Mouse (Mus musculus) CH12.LX (cell line): ENCODE data around the gene Tmem59l. TPM values are rescaled to one million over a fixed set of nuclear protein-coding genes. Genes with fewer than 3 reads are reported as not detected.

ENCODE experiments used
- DNase-seq: peaks from one replicate; pipeline ENCODE4 v3.0.0-alpha.2; 2013; ENCODE audit errors: extremely low read depth
- H3K27ac ChIP-seq: 2 replicates; pipeline ENCODE4 v1.5.1; 2012; ENCODE audit warnings: low read depth, mild to moderate bottlenecking, control low read depth, moderate library complexity; ENCODE audit not compliant: insufficient read depth
- H3K27me3 ChIP-seq: replicated peaks from 2 replicates; pipeline ENCODE3; 2012; ENCODE audit warnings: inconsistent platforms
- H3K36me3 ChIP-seq, 2 experiments: replicated peaks in 1 of 2; 2 replicates each; pipeline versions ENCODE3 to v1.6.1; 2012; ENCODE audit warnings: inconsistent platforms in 1 of 2, low read length in 1 of 2, mild to moderate bottlenecking in 1 of 2, mixed read lengths in 1 of 2, moderate library complexity in 1 of 2; ENCODE audit not compliant: control insufficient read depth in 1 of 2, insufficient read depth in 1 of 2
- H3K4me1 ChIP-seq, 2 experiments: 2 replicates each; pipeline ENCODE4 v1.6.1; 2012; ENCODE audit warnings: inconsistent platforms in 1 of 2, moderate library complexity in 1 of 2; ENCODE audit not compliant: insufficient read depth in 2 of 2, control insufficient read depth in 1 of 2
- H3K4me2 ChIP-seq: 2 replicates; pipeline ENCODE4 v1.6.1; 2012; ENCODE audit warnings: low read depth, mild to moderate bottlenecking, control low read depth; ENCODE audit not compliant: poor library complexity, insufficient read depth, severe bottlenecking
- H3K4me3 ChIP-seq, 3 experiments: fragments of 150-350 bp in 1 of 3; sonication (generic) in 1 of 3; replicated peaks in 1 of 3; 2 replicates each; pipeline versions ENCODE3 to v1.5.1; 2011 to 2012; ENCODE audit warnings: low read depth in 2 of 3, low read length in 2 of 3, mild to moderate bottlenecking in 2 of 3, moderate library complexity in 2 of 3, control low read depth in 1 of 3, improper control_type of control experiment in 1 of 3, inconsistent platforms in 1 of 3, mixed read lengths in 1 of 3; ENCODE audit not compliant: poor library complexity in 1 of 3
- H3K79me2 ChIP-seq: replicated peaks from 2 replicates; pipeline ENCODE4 v1.6.1; 2012; ENCODE audit warnings: mild to moderate bottlenecking, moderate library complexity; ENCODE audit not compliant: control insufficient read depth, poor library complexity, insufficient read depth, severe bottlenecking; ENCODE audit errors: extremely low read depth
- H3K9ac ChIP-seq: 2 replicates; pipeline ENCODE4 v1.6.1; 2012; ENCODE audit warnings: low read depth, mild to moderate bottlenecking, control low read depth, moderate library complexity; ENCODE audit not compliant: insufficient read depth
- H3K9me3 ChIP-seq: replicated peaks from 2 replicates; pipeline ENCODE3; 2012; ENCODE audit warnings: low read length, inconsistent platforms, mixed read lengths
- CTCF ChIP-seq, 2 experiments: IDR thresholded peaks in 1 of 2; conservative IDR thresholded peaks in 1 of 2; 2 replicates each; pipeline ENCODE4 v1.5.1; 2011 to 2012; ENCODE audit warnings: low read depth in 2 of 2, low read length in 2 of 2, improper control_type of control experiment in 1 of 2, inconsistent platforms in 1 of 2, mild to moderate bottlenecking in 1 of 2, moderate library complexity in 1 of 2
- E2F4 ChIP-seq: IDR thresholded peaks from 2 replicates; pipeline ENCODE4 v1.6.1; 2011; ENCODE audit warnings: low read depth, low read length, improper control_type of control experiment; ENCODE audit not compliant: insufficient replicate concordance
- ETS1 ChIP-seq: conservative IDR thresholded peaks from 2 replicates; pipeline ENCODE4 v1.6.1; 2012; ENCODE audit warnings: low read depth, mild to moderate bottlenecking, inconsistent platforms, low read length, improper control_type of control experiment, moderate library complexity
- GABPA ChIP-seq: IDR thresholded peaks from 2 replicates; pipeline ENCODE4 v1.6.1; 2012; ENCODE audit warnings: low read depth, low read length, improper control_type of control experiment, inconsistent platforms; ENCODE audit not compliant: insufficient replicate concordance
- HCFC1 ChIP-seq: IDR thresholded peaks from 2 replicates; pipeline ENCODE4 v1.6.1; 2012; ENCODE audit warnings: low read depth, mild to moderate bottlenecking, inconsistent platforms, low read length, improper control_type of control experiment
- JUND ChIP-seq: conservative IDR thresholded peaks from 2 replicates; pipeline ENCODE4 v1.6.1; 2011; ENCODE audit warnings: low read depth, low read length, improper control_type of control experiment
- MAFK ChIP-seq: IDR thresholded peaks from 2 replicates; pipeline ENCODE4 v1.6.1; 2011; ENCODE audit warnings: low read length, improper control_type of control experiment; ENCODE audit not compliant: insufficient replicate concordance
- MEF2A ChIP-seq: IDR thresholded peaks from 2 replicates; pipeline ENCODE4 v1.6.1; 2014; ENCODE audit warnings: low read depth, mild to moderate bottlenecking, inconsistent platforms, low read length, improper control_type of control experiment, borderline replicate concordance
- MXI1 ChIP-seq: IDR thresholded peaks from 2 replicates; pipeline ENCODE4 v1.6.1; 2011; ENCODE audit warnings: mild to moderate bottlenecking, low read depth, low read length, improper control_type of control experiment
- NRF1 ChIP-seq: IDR thresholded peaks from 2 replicates; pipeline ENCODE4 v1.6.1; 2014; ENCODE audit warnings: low read depth, mild to moderate bottlenecking, inconsistent platforms, low read length, improper control_type of control experiment, moderate library complexity
- PAX5 ChIP-seq: IDR thresholded peaks from 2 replicates; pipeline ENCODE4 v1.6.1; 2012; ENCODE audit warnings: low read length, inconsistent platforms, mixed read lengths
- POLR2AphosphoS2 ChIP-seq: IDR thresholded peaks from 2 replicates; pipeline ENCODE4 v1.6.1; 2011; ENCODE audit warnings: low read depth, low read length, improper control_type of control experiment
- RAD21 ChIP-seq: IDR thresholded peaks from 2 replicates; pipeline ENCODE4 v1.6.1; 2011; ENCODE audit warnings: low read depth, mild to moderate bottlenecking, low read length, improper control_type of control experiment, moderate library complexity
- SIN3A ChIP-seq: IDR thresholded peaks from 2 replicates; pipeline ENCODE4 v1.6.1; 2012; ENCODE audit warnings: low read length, improper control_type of control experiment, inconsistent platforms
- TCF12 ChIP-seq: IDR thresholded peaks from 2 replicates; pipeline ENCODE4 v1.6.1; 2014; ENCODE audit warnings: low read depth, mild to moderate bottlenecking, inconsistent platforms, low read length, improper control_type of control experiment
- USF1 ChIP-seq: IDR thresholded peaks from 2 replicates; pipeline ENCODE4 v1.6.1; 2014; ENCODE audit warnings: low read depth, mild to moderate bottlenecking, inconsistent platforms, low read length, improper control_type of control experiment
- ZKSCAN1 ChIP-seq: IDR thresholded peaks from 2 replicates; pipeline ENCODE4 v1.6.1; 2012; ENCODE audit warnings: low read depth, inconsistent platforms, low read length, improper control_type of control experiment, borderline replicate concordance
- ZMIZ1 ChIP-seq: IDR thresholded peaks from 2 replicates; pipeline ENCODE4 v1.6.1; 2012; ENCODE audit warnings: low read depth, mild to moderate bottlenecking, inconsistent platforms, low read length, improper control_type of control experiment
- ZNF384 ChIP-seq: IDR thresholded peaks from 2 replicates; pipeline ENCODE4 v1.6.1; 2012; ENCODE audit warnings: low read depth, low read length, improper control_type of control experiment, inconsistent platforms
- dilution Hi-C: fragments of 300-500 bp; cut with MboI; formaldehyde crosslinking; loops from 2 replicates; pipeline ENCODE4 v1.14.3; 2020; ENCODE audit warnings: low sequenced_read_pairs; ENCODE audit not compliant: extremely low pct_unique_long_range_greater_than_20kb, extremely low pct_ligation_motif_present
- in situ Hi-C: fragments of 300-500 bp; cut with MboI; formaldehyde crosslinking; loops from 3 replicates; pipeline ENCODE4 v1.14.3; 2019; ENCODE audit warnings: low sequenced_read_pairs, low pct_ligation_motif_present, low pct_unique_long_range_greater_than_20kb, mixed read lengths
- polyA plus RNA-seq: library from polyadenylated mRNA; unstranded; fragments of >175 nt; gene quantifications from 2 replicates; pipeline ENCODE4 v1.2.1, GENCODE M21; 2012; ENCODE audit warnings: low read depth; ENCODE audit not compliant: insufficient read length
- total RNA-seq, 2 experiments: library from RNA; depleted of rRNA; stranded (reverse); fragments of 300-350 nt in 1 of 2; fragments of >200 nt in 1 of 2; gene quantifications; 2 replicates each; pipeline ENCODE4 v1.2.3; 2012 to 2014

The Tmem59l gene
- total and polyA plus RNA-seq, 3 experiments = not detected

GRCm38 (mm10) chr8:70486191-70486681, 922 bp downstream of the Tmem59l start:
- Histone ChIP-seq H3K27me3 (peaks cover 96% of the 10 kb centered on the region), H3K4me3 (no peak overlapping the region), H3K4me1 (peaks cover 10 to 20% of the 10 kb centered on the region in 2 experiments), H3K36me3 (no peaks in the 10 kb centered on the region), H3K4me2 (no peak overlapping the region), H3K9me3 (no peaks in the 10 kb centered on the region), H3K27ac (no peak overlapping the region), H3K79me2 (no peaks in the 10 kb centered on the region), H3K9ac (no peak overlapping the region)
- TF ChIP-seq POLR2AphosphoS2 (no peak), USF1 (no peak), ZNF384 (no peak), MXI1 (no peak), NRF1 (no peak), HCFC1 (no peak), TCF12 (no peak), ZKSCAN1 (no peak), ETS1 (no peak), SIN3A (no peak)
- dilution Hi-C loops = no loop called here
- no peak for DNase-seq
- in situ Hi-C loops = no loop called here

DNA sequence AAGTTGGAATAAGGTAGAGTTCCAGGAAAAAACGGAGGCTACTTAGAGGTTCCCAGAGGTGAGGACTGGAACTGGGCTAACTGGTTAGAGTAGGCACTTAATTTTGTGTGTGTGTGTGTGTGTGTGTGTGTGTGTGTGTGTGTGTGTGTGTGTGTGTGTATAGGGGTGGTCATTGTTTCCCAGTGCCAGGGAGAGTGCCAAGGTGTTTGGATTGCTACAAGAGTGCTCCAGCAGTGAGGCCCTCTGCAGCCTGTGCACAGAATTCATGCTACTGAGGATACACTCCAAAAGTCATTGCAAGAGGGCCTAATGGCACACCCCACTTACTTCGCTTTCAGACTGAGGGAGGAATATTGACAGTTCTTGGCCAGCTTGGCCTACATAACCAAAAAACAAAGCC, 4.2 kb downstream of the Tmem59l start:
- dilution Hi-C loops = no loop called here
- no peak overlapping the region for H3K9ac ChIP-seq
- H3K27ac ChIP-seq = no peak overlapping the region
- H3K36me3 ChIP-seq = no peaks in the 10 kb centered on the region
- in situ Hi-C loops = no loop called here
- H3K4me3 ChIP-seq = no peak overlapping the region
- H3K27me3 ChIP-seq = peaks cover 93% of the 10 kb centered on the region
- no peaks in the 10 kb centered on the region for H3K79me2 ChIP-seq
- no peak for DNase-seq
- H3K4me2 ChIP-seq = no peak overlapping the region
- H3K9me3 ChIP-seq = no peaks in the 10 kb centered on the region
- TF ChIP-seq MXI1 (no peak), MEF2A (no peak), PAX5 (no peak), ZKSCAN1 (no peak), TCF12 (no peak), ZNF384 (no peak), CTCF (conservative IDR thresholded peaks at IDR 0.05 in 1 of 2, IDR thresholded peaks at IDR 0.05 in 1 of 2; ENCODE audit: low read depth in 2 of 2, low read length in 2 of 2) (no peak), JUND (no peak), E2F4 (no peak), ZMIZ1 (no peak), RAD21 (no peak), MAFK (no peak), SIN3A (no peak), GABPA (no peak), HCFC1 (no peak)
- TF ChIP-seq, all 38 proteins: peak for 0
- peaks cover 5 to 6% of the 10 kb centered on the region in 2 experiments; a peak in 3 of 4 replicates for H3K4me1 ChIP-seq
